Mouse (Mus musculus) testis, adult 2 months (tissue): ENCODE results near the gene Vmn1r181. TPM values are rescaled to one million over a fixed set of nuclear protein-coding genes. Genes with fewer than 3 reads are reported as not detected.
"Not testable (repeated sequence)": the region's sequence is repeated elsewhere in the genome, so short reads cannot be mapped to it uniquely, and the experiment has no call there.

Experiments
- H3K27ac ChIP-seq: fragments of 200-500 bp; 2 replicates; pipeline ENCODE4 v1.5.1; 2012; ENCODE audit warnings: low read depth, low read length; ENCODE audit not compliant: control insufficient read depth, insufficient read depth
- H3K27me3 ChIP-seq: fragments of 200-500 bp; 2 replicates; pipeline ENCODE4 v1.6.1; 2012; ENCODE audit warnings: mild to moderate bottlenecking, low read length, moderate library complexity; ENCODE audit not compliant: control insufficient read depth, insufficient read depth
- H3K36me3 ChIP-seq: fragments of 200-500 bp; 2 replicates; pipeline ENCODE4 v1.6.1; 2012; ENCODE audit warnings: mild to moderate bottlenecking, low read length; ENCODE audit not compliant: control insufficient read depth, insufficient read depth
- H3K4me1 ChIP-seq: fragments of 200-500 bp; 2 replicates; pipeline ENCODE4 v1.6.1; 2012; ENCODE audit warnings: low read length; ENCODE audit not compliant: control insufficient read depth, insufficient read depth
- H3K4me3 ChIP-seq: fragments of 200-500 bp; 2 replicates; pipeline ENCODE4 v1.5.1; 2012; ENCODE audit warnings: low read depth, mild to moderate bottlenecking, low read length, moderate library complexity, mixed read lengths; ENCODE audit not compliant: control insufficient read depth
- CTCF ChIP-seq: fragments of 200-500 bp; IDR thresholded peaks from 2 replicates; pipeline ENCODE4 v1.5.1; 2012; ENCODE audit warnings: low read depth, mild to moderate bottlenecking, inconsistent platforms, low read length, moderate library complexity; ENCODE audit not compliant: control insufficient read depth, insufficient read depth, insufficient replicate concordance
- POLR2A ChIP-seq: fragments of 200-500 bp; IDR thresholded peaks from 2 replicates; pipeline ENCODE4 v1.6.1; 2012; ENCODE audit warnings: low read depth, mild to moderate bottlenecking, inconsistent platforms, low read length, moderate library complexity; ENCODE audit not compliant: control insufficient read depth
- polyA plus RNA-seq: library from polyadenylated mRNA; depleted of rRNA; stranded (reverse); fragments of >200 nt; gene quantifications from 2 replicates; pipeline ENCODE4 v1.2.3, GENCODE M21; 2012; rRNA removed

Vmn1r181 gene
- polyA plus RNA-seq = 0.82 and 2.4 TPM in 2 replicates

GRCm38 (mm10) chr7:23974315-23974714, at the start of gene Vmn1r181:
Gene Vmn1r181, plus strand, starts transcription at chr7:23974615.
- H3K36me3 ChIP-seq, H3K27me3 ChIP-seq, H3K4me1 ChIP-seq: not testable (repeated sequence)
- Histone ChIP-seq H3K4me3 (peak within 1 kb of the TSS; percentile 24), H3K27ac (peak within 1 kb of the TSS; percentile 64)

GRCm38 (mm10) chr7:23926678-23927077, 47.7 kb upstream of the Vmn1r181 start, which contains the start of gene Vmn1r179:
Gene Vmn1r179, plus strand, starts transcription at chr7:23926978.
- no peaks in the 10 kb centered on the region for H3K4me1 ChIP-seq
- H3K27me3 ChIP-seq = no peaks in the 10 kb centered on the region
- no peak for TF ChIP-seq CTCF
- no peak for TF ChIP-seq POLR2A
- H3K36me3 ChIP-seq = no peaks in the 10 kb centered on the region
- H3K27ac ChIP-seq = no peak within 1 kb of the TSS
- no peak within 1 kb of the TSS for H3K4me3 ChIP-seq

GRCm38 (mm10) chr7:23950332-23950731, 24.1 kb upstream of the Vmn1r181 start, which contains the start of gene Vmn1r180:
Gene Vmn1r180, plus strand, starts transcription at chr7:23950632.
- TF ChIP-seq CTCF (no peak), POLR2A (no peak)
- Histone ChIP-seq H3K27me3 (no peaks in the 10 kb centered on the region), H3K4me1 (no peaks in the 10 kb centered on the region)

GRCm38 (mm10) chr7:23968044-23968443, 6.4 kb upstream of the Vmn1r181 start:
- H3K4me1 ChIP-seq, H3K36me3 ChIP-seq, H3K27me3 ChIP-seq: not testable (repeated sequence)

More at GRCm38 (mm10) chr7:23950332-23950731, 24.1 kb upstream of the Vmn1r181 start, which contains the start of gene Vmn1r180:
- Histone ChIP-seq H3K27ac (no peak within 1 kb of the TSS), H3K4me3 (no peak within 1 kb of the TSS), H3K36me3 (no peaks in the 10 kb centered on the region)

GRCm38 (mm10) chr7:24001391-24001790, 27.0 kb downstream of the Vmn1r181 start, which contains the start of gene V1rd19:
Gene V1rd19, plus strand, starts transcription at chr7:24001691.
- Histone ChIP-seq H3K27ac (no peak within 1 kb of the TSS), H3K36me3 (no peaks in the 10 kb centered on the region), H3K4me3 (no peak within 1 kb of the TSS), H3K4me1 (no peaks in the 10 kb centered on the region), H3K27me3 (no peaks in the 10 kb centered on the region)
- TF ChIP-seq CTCF = no peak
- no peak for TF ChIP-seq POLR2A

More at GRCm38 (mm10) chr7:23968044-23968443, 6.4 kb upstream of the Vmn1r181 start:
- not testable (repeated sequence) for H3K27ac ChIP-seq, H3K4me3 ChIP-seq

Other genes with a start within 250 kb of the Vmn1r181 start
- not detected in 2 replicates for gene Vmn1r174, start 222.3 kb upstream of the Vmn1r181 start, polyA plus RNA-seq
- 0.04 TPM in 1 of 2 replicates, not detected in the other for gene Vmn1r175, start 164.0 kb upstream of the Vmn1r181 start, polyA plus RNA-seq
- gene Vmn1r176, start 137.2 kb upstream of the Vmn1r181 start, polyA plus RNA-seq = not detected in 2 replicates
- not detected in 2 replicates for gene Vmn1r177, start 108.2 kb upstream of the Vmn1r181 start, polyA plus RNA-seq
- not detected in 2 replicates for gene Vmn1r178, start 82.6 kb upstream of the Vmn1r181 start, polyA plus RNA-seq
- gene Vmn1r179, start 47.6 kb upstream of the Vmn1r181 start, polyA plus RNA-seq = not detected in 2 replicates
- not detected in 2 replicates for gene Vmn1r180, start 24.0 kb upstream of the Vmn1r181 start, polyA plus RNA-seq
- gene V1rd19, start 27.1 kb downstream of the Vmn1r181 start, polyA plus RNA-seq = 0.07 TPM in 1 of 2 replicates, not detected in the other
- gene Vmn1r183, start 78.6 kb downstream of the Vmn1r181 start, polyA plus RNA-seq = 0.01 and 0.04 TPM in 2 replicates
- 7.3 TPM in 2 replicates for gene Zfp180, start 107.3 kb downstream of the Vmn1r181 start, polyA plus RNA-seq
- 0.46 and 0.67 TPM in 2 replicates for gene Zfp112, start 137.7 kb downstream of the Vmn1r181 start, polyA plus RNA-seq
- 1.4 and 1.5 TPM in 2 replicates for gene Zfp235, start 159.6 kb downstream of the Vmn1r181 start, polyA plus RNA-seq
- 0.11 and 0.16 TPM in 2 replicates for gene Zfp114, start 200.4 kb downstream of the Vmn1r181 start, polyA plus RNA-seq
- gene Zfp111, start 236.8 kb downstream of the Vmn1r181 start, polyA plus RNA-seq = 0.57 and 0.67 TPM in 2 replicates